Mouse (Mus musculus): ENCODE results near the gene Zdhhc17.

Gene Zdhhc17

DNA sequence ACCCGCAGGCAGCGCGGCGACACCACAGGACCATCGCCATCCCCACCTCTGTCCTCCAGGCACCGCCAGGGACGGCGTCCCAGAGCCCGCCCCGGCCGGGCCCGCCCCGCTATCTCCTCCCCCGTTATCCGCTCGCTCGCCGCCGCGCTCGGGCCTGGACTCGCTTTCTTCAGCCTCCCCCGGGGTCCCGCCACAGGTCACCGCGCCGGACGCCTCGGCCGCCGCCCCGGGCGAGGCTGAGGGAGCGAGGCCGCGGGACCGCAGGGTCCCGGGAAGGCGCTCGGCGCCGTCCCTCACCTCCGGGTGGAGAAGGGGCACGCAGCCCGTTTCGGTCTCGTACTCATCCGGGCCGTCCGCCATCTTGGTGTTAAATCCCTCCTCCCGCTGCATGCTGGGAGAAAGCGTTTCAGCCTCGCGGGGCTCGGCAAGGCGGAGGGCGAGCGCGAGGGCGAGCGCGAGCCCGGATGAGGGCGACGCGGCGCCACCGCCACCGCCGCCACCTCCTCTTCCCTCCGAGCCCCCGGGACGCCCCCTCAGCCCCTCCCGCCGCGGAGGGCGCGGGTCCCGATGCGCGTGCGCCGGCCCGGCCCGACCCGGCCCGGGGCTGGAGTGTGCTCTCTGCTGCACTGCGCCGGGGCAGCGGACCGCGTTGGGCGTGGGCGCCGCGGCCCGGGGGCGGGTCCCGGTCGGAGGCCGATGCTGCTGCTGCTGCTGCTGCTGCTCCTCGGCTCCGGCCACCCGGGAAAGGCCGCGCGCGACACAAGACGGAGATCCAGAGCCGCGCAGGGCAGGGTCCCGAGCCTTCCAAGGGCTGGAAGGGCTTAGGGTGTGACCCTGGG is at the start of gene Zdhhc17:
TSS of gene Zdhhc17 (minus strand) at position 500 of the 839 bp plus-strand sequence.
- peak; percentile 85 for DNase-seq (ENCODE audit: low read depth)

DNA sequence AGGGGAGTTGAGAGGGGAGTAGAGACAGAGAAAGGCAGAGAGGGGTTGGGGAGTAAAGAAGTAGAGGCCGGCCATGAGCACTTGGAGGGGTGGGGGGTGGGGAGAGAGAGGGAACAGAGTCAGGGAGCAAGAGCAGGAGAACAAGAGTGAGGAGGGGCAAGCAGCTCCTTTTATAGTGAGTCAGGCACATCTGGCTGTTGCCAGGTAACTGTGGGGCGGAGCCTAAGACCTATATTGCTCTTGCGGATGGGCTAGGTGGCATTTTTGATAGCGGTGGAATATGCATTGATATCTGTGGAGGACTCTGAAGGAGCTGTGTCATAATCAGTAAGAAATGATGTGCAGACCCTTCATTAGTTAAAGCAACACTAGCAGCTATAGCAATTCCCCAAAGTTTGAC is 45.8 kb upstream of the Zdhhc17 start:
- DNase-seq (ENCODE audit: low read depth), result no peak

DNA sequence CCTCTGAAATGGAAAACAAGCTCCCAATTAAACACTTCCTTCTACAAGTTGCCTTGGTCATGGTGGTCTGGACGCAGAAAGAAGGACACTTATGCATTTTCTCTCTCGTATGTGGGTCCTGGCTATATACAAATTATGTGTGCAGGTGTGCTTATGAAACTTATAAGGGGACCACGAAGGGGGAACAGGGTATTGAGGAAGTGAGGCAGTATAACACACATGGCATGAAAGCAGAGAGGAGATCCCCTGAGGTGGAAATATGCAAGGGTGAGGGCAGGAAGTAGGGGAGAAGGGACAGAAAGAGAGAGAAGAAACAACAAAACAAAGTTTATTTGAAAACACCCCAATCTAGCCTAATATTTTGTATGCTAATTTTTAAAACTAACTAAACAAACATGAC is 41.7 kb upstream of the Zdhhc17 start:
- DNase-seq (ENCODE audit: low read depth), result no peak

DNA sequence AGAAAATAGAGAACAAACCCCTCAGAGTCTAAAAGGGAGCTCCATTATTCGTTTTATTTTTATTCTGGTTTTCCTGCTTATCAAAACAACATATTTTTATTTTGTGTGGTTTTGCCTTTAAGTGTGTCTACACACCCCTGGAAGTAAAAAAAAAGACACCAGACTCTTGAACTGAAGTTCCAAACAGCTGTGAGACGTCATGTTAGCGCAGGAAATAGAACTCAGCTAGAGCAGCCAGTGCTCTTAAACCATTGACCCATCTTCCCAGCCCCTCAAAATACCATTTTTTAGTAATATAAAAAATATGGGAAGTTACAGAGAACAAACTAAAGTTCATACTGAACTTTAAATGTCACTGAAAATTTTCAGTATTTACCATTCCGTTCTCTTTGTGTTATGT is 40.6 kb upstream of the Zdhhc17 start:
- no peak for DNase-seq (ENCODE audit: low read depth)

DNA sequence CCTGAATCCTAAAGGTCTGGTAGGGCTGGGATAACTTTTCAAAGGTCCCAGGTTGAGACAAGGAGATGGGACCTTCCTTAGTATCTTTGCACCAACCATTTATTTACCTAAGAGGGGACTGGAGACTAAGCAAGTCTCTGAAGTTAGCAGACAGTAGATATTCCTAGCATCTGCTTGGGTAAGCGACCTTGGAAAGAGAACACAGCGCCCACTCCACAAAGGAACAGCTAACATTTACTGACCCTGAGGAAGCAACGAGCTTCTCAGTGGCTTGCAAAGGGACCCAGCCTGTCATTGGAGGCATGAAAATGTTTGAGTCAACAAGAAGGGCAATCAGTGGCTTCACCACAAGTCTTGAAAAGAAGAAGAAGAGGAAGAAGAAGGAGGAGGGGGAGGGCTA is 40.1 kb upstream of the Zdhhc17 start:
- peak; percentile 27 for DNase-seq (ENCODE audit: low read depth)

DNA sequence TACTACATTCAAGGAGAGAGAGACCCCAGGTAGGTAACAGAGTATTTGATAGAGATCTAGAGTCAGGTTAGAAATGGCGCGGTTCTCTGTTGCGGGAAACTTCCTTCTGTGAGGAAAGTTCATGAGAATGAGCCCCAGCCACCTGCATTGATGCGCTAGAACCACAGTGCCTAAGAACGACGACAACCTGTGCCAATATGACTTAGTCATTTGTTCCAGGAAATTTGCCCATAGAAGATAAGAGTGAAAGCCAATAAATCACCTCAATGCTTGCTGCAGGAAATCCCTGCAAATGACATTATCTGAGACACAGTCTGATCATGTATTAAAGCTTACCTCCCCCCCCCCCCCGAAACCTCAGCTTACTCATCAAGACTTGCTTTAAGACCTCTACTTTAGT is 38.0 kb upstream of the Zdhhc17 start:
- peak; percentile 89 for DNase-seq (ENCODE audit: low read depth)

DNA sequence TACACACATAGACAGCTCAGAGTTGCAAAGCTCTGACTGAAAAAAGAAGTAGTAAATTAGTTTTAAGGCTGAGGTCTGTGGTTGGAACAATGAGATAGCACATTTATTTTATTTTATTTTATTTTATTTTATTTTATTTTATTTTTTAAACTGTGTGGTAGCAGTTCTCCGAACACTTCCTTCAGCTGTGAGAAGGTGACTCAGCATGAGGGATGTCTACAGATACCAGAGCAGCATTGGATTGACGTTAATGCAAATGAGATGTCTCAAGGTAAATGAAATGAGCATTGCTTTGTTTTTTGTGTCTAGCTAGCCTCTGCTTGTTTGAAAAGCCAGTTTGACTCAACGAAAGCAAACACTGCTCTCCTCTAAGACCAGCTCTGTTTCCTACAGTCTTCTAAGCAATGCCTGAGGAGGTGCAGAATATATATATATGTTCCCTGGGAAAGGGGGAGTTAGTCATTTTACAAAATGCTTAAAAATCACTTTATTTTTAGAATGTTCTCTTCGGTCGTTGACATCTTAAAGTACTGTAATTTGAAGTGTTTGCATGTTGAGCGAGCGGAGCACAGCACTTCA is 30.2 kb upstream of the Zdhhc17 start:
- peak; percentile 27 for DNase-seq (ENCODE audit: low read depth)

DNA sequence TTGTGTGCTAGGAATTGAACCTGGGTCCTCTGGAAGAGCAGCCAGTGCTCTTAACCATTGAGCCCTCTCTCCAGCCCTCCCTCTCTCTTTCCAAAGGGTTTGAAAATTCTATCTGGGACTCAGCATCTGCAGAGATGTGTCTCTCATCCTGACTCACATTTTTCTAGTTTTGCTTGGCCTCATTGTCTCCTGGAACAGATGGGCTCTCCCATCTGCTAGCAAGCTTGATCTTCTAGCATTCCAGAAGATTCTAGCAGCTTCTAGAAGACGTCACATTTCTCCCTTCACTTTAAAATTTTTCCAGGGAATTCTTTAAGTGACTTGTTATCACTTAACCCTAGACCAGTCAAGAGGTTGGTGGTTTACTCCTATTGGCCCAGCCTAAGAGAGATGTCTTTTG is 26.9 kb upstream of the Zdhhc17 start:
- DNase-seq (ENCODE audit: low read depth), result no peak

DNA sequence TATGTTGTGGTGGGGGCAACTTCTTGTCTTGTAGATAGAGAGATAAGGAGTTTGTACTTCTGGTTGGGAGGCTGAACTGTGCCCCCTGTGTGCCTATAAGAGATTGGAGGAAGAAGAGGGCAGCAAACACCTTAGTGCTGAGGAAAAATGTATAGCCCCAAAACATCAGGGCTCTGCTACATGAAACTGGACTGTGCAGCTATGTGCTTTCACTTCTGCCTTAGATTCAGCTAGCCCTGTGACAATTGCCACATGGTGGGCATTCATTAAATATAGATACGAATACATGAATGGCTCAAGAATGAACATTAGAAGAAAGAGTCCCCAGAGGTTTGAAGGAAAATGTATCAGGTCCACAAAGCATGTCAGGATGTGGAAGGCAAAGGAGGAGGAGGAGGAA is 25.2 kb upstream of the Zdhhc17 start:
- DNase-seq (ENCODE audit: low read depth), result no peak

DNA sequence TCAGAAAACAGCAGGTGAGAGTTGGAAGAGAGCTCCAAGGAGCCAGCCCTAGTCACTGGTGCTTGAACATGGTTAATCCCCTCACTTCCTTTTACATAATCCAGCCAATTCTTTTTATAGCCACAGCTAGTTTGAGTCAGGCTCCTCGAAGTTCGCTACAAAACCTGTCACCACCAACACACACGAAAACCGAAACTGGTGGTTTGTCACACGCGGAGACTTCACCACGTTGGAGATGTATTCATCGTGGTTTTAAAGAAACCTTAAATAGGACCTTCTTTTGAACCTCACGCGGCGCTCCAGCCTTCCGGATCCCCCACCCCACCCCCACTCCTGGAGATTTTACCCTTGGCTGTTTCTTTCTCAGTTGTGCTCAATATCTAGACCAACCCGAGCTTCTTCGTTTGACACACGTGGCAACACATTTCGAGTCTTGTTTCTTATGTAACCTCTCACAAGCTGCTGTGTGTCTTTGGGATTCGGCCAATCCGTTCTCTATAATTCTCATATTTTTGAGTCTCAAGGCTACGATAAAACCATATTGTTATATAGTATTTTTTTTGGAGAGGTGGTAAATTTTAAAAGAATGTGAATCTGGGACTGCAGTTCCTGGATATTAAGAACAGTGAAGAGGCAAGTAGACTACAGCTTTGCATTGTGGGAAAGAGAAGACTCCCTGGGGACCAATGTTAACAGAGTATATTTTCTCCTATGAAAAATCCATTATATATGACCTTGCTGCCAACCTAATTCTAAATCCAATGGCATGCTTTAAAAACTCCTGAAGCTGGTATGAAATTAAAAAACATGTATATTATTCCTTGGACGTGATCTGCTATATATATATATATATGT is 21.8 kb upstream of the Zdhhc17 start:
- peak; percentile 62 for DNase-seq (ENCODE audit: low read depth)

DNA sequence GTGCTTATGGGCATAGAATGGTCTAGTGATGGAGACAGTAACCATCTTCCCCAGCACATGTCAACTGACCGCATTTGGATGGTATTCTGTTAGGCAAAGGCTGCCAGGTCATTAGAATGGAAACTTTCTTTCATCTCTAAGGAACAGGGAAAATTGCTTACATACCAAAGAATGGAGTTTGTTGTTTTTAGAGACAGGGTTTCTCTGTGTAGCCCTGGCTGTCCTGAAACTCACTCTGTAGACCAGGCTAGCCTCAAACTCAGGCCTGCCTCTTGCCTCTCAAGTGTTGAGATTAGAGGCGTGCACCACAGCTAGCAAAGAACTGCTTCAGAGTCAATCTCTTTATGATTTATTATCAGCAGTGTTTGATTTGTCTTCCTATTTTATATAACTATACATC is 20.9 kb upstream of the Zdhhc17 start:
- no peak for DNase-seq (ENCODE audit: low read depth)

DNA sequence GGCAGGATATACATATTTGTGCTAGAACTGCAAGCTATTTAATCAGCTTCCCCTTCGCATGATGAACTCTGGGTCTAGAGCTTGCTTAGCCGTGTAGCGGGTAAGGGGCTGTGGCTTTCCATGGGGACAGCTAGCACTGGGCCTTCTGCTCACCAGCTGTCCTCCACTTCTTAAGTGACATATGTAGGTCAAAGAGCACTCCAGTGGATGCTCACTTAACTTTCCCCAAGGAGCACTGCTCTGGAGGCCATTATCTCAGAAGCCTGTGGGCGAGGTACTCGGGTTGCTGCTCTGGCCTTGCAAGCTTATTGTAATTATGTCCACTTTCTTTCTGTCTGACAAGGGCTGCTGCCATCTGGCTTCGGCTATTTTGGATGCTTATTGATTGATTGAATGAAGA is 16.2 kb upstream of the Zdhhc17 start:
- no peak for DNase-seq (ENCODE audit: low read depth)

DNA sequence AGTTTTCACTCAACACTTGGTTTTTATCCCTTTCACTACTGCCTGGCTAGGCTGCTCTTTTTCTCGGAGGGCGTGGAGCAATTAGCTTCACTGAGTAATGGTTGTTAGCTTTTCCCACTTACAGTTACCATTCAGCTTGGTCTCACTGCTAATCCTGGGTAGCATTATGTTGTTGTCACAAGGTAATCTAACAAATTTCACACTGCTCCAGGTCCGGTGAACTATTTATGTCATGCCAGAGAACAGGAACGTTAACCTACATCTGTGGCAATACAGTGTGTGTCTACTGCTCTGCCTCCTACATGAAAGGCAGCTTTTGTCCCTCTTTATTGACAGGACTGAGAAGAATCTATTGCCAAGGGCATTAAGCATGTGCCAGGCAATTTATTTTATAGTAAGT is 14.8 kb upstream of the Zdhhc17 start:
- no peak for DNase-seq (ENCODE audit: low read depth)

DNA sequence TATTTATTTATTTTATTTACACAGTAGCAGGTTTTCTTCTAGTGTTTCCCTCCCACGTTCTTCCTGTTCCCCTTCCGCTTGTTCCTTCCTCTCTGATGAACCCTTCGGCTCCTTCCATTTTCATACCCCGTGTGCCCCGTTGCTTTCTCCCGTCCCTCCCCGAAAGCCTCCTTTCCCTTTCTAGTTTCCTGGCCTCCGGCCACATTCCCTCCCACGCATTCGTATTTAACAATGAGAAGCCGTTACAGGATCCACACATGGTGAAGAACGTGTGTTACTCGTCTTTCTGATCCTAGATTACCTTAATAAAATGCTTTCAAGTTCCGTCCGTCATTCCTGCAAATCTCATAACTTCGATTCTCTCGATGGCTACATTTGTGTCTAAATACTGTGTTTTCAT is 4.5 kb upstream of the Zdhhc17 start:
- DNase-seq (ENCODE audit: low read depth), result no peak

DNA sequence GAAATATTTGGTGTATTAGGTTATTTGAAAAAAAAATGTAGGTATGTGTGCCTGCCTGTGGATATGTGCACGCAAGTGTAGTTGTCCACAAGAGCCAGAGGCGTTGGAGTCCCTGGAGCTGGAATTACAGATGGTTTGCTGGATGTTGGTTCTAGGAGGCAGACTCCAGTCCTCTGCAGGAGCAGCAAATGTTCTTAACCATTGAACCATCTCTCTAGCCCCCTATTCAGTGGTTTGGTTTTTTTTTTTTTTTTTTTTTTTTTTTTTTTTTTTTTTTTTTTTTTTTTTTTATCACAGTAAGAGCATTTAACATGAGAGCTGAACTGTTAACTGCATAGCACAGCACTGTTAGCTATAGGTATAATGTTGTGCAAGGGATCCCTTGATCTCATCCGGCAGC is 3.3 kb upstream of the Zdhhc17 start:
- DNase-seq (ENCODE audit: low read depth), result no peak

DNA sequence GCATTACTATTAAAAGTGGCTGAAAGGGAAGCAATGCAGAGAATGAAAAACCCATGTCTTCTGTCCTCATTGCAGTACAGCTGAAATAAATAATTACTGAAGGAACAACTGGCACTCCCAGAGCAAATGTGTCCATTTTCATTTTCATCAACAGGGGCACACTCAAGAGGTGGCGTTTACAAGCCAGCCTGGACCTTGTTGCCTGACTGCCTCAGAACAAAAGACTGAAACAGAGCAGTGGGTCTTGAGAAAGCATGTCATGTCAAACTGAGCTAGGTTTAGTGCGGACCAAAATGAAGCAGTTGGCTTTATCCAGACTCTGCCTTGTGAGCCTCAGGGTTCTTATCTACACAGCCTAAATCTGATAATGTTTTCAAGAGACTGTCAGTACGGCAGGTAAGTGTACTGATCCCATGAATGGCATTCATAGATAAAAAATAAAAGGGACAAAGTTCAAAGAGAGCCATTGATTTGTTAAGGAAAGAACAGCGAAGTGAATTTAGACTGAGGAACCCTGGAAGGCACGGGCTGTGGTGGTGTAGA is 2.6 kb upstream of the Zdhhc17 start:
- no peak for DNase-seq (ENCODE audit: low read depth)

DNA sequence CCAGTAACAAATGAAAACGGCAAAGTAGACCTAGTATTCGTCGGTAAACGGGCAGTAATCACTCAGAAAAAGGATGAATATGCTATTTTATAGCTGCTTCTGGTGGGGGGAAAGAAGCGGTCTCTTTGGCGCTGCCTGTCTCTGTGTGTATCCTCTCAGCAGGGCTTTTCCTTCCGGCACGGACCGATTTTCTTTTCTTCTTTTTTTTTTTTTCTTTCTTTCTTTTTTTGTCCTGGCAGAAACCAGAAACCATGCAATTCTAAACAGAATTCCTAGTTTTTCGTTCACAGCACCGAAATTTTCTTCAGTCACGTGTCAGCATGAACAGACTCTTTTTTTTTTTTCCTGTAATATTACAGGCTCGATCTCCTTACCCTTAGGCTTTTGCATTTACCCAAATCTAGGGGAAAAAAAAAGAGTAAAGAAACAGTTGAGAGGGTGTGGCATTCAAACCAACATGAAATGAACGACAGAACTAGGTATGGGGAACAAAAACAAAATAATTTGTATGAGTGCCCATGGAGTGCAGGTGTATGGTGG is 1.4 kb upstream of the Zdhhc17 start:
- DNase-seq (ENCODE audit: low read depth), result peak; percentile 33

DNA sequence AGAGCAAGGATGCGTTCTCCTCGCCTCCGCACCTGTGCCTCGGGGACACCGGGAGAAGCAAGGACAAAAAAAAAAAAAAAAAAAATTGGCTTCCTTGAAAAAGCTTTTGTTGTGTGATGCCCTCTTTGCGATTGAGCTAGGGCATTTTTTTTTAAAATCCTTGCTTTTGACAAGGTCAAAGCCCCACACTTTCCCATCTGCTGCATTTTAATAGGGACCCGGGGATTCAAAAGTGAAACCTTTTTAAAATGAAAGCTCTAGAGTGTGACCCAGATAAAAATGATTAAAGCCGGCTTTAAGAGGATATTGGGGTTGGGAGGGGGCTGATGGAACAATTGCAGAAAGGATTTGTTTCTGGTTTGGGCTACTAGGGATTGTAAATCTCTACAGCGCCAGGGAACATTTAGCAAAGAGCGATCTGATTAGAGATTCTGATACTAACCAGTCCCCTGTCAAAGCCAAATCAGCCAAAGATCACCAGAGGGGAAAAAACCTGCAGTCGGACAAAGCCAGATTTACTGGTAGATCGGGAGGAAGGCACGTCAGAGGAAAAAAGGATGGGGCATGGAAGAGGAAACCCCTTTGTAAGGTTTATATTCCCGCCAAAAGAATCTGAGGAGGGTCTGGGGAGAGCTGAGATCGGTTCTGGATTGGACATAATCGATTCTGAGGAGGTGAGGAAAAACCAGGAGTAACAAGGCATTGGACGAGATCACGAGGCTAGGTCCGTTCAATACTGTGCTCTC is 713 bp upstream of the Zdhhc17 start:
- peak; percentile 46 for DNase-seq (ENCODE audit: low read depth)

DNA sequence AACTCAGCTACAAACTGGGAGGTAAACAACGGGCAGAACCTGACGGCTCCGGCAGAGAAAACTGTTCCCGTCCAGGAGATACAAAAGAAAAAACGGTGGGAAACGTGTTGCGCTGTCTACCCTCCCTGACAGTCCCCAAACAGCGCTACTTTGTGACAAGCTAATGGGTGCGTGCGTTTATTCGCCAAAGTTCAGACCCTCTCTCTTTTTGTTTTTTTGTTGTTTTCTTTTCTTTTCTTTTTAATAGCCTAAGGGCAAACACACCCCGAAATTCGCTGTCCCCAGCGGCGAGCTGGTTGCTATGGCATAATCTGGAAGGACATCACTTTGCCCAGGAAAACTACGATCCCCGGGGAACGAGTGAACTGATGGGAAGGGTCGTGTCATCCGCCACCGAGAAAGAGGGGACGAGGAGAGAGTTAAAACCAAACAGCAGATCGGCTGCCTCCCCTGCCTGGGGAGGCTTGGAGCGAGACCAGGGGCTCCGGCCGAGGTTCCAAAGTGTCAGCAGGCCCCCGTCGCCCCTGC is 763 bp downstream of the Zdhhc17 start:
- peak; percentile 23 for DNase-seq (ENCODE audit: low read depth)

DNA sequence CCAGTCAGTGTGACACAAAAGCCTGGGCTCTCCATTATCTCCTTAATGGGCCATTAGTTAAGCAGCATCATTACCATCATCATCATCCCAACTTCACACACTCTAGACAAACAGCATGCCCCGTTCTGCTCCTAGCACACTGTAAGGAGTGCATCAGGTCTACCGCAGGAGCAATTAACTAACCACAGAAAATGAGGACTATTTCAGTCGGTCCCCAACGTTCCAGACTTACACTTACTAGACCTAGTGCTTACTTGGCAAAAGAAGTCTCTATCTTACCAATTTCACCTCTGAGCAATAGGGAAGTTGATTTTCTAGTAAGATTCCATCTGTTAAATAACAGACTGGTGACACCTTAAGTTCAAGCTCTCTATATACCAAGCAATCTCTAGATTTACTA is 2.3 kb downstream of the Zdhhc17 start:
- DNase-seq (ENCODE audit: low read depth), result no peak
